8 mouse cellular contexts compared by ENCODE assay signal in the genomic region with DNA sequence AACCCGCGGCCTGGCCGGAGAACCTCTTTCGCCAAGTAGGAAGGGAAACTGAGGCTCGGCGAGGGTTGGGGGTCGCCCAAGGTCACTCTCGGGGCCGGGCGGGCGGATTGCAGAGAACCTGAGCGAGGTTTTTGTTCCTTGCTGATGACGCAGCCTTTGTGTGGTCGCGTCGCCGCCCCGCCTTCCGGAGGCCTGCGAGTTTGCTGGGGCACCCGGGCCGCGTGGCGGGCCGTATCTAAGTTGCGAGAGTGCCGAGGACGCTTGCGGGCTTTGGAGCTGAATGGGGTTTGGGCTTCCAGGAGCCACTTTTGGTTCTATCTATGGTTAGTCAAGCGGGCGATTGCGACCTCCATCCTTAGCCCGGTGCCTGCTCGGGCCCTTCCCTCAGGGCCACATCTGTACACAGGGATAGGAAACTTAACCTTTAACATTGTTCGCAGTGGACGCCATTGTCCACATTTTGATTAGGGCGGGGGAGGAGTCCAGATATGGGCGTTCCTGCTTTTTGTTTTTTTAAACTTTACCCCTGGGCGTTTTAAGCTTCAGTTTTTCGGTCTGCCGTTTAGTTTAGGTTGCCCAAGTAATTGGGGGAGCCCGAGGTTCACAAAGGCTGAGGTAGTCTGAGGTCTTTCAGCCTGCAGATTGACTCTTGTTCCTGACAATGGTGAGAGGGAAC. TPM values are rescaled to one million over a fixed set of nuclear protein-coding genes. Genes with fewer than 3 reads are reported as not detected.
DNase-seq lines count a peak whose midpoint lies in the region; ATAC-seq and TF ChIP-seq lines count a peak whose summit lies in the region.

No protein-coding gene starts in this region.

- H3K9me3 ChIP-seq in forebrain, postnatal 0 days (ENCODE audit: low read length): no peaks in the 10 kb centered on the region
- H3K9me3 ChIP-seq in hindbrain, embryonic 15.5 days: no peaks in the 10 kb centered on the region
- H3K9me3 ChIP-seq in limb, embryonic 10.5 days (replicated peaks): no peaks in the 10 kb centered on the region
- no peaks in the 10 kb centered on the region for H3K9me3 ChIP-seq in midbrain, embryonic 10.5 days (replicated peaks)

- H3K36me3 ChIP-seq in forebrain, postnatal 0 days (ENCODE audit: insufficient read depth): no peaks in the 10 kb centered on the region
- H3K36me3 ChIP-seq in hindbrain, embryonic 15.5 days: no peaks in the 10 kb centered on the region
- H3K36me3 ChIP-seq in limb, embryonic 10.5 days: peaks cover 24% of the 10 kb centered on the region
- peaks cover 25% of the 10 kb centered on the region for H3K36me3 ChIP-seq in midbrain, embryonic 10.5 days

- DNase-seq in NIH3T3 (ENCODE audit: low read depth): peak; percentile 72
- DNase-seq in c-Kit-positive CD71-positive TER-119-negative erythroid progenitor cells, embryonic 14.5 days (ENCODE audit: low read depth): peak; percentile 54
- peak; percentile 62 for DNase-seq in forebrain, postnatal 0 days
- peak; percentile 82 for DNase-seq in limb, embryonic 10.5 days (ENCODE audit: low spot score)
- DNase-seq in midbrain, embryonic 10.5 days (ENCODE audit: low spot score): peak; percentile 80
- peak; percentile 43 for DNase-seq in right cerebral cortex, postnatal 4 days
- peak; percentile 40 to 71 for DNase-seq in urinary bladder, postnatal 4 days (ENCODE audit: low spot score in 2 of 2)

- H3K4me2 ChIP-seq in forebrain, postnatal 0 days (ENCODE audit: low read depth): peak overlapping the region; percentile 61
- peak overlapping the region; percentile 86 for H3K4me2 ChIP-seq in hindbrain, embryonic 15.5 days

- peak; percentile 36 for ATAC-seq in forebrain, postnatal 0 days
- ATAC-seq in hindbrain, embryonic 15.5 days (ENCODE audit: low FRiP score, low read depth): peak; percentile 11; the same call in 1 of the 2 replicates

- no peaks in the 10 kb centered on the region for H3K27me3 ChIP-seq in forebrain, postnatal 0 days (ENCODE audit: insufficient read depth, low read length)
- no peaks in the 10 kb centered on the region for H3K27me3 ChIP-seq in hindbrain, embryonic 15.5 days
- no peaks in the 10 kb centered on the region for H3K27me3 ChIP-seq in limb, embryonic 10.5 days (ENCODE audit: low read depth, poor library complexity, severe bottlenecking)
- no peaks in the 10 kb centered on the region for H3K27me3 ChIP-seq in midbrain, embryonic 10.5 days (ENCODE audit: low read depth, poor library complexity, severe bottlenecking)

- WGBS in forebrain, postnatal 0 days: under 1% methylated on average over 42 of the region's 42 CpGs
- WGBS in hindbrain, embryonic 15.5 days: 0% methylated on average over 42 of the region's 42 CpGs
- under 1% methylated on average over 42 of the region's 42 CpGs for WGBS in limb, embryonic 10.5 days
- under 1% methylated on average over 42 of the region's 42 CpGs for WGBS in midbrain, embryonic 10.5 days

- H3K9ac ChIP-seq in forebrain, postnatal 0 days: peak overlapping the region; percentile 97
- H3K9ac ChIP-seq in hindbrain, embryonic 15.5 days: peak overlapping the region; percentile 98

- peaks cover 12% of the 10 kb centered on the region; the same call in 1 of the 2 replicates for H3K4me1 ChIP-seq in forebrain, postnatal 0 days (ENCODE audit: insufficient read depth)
- peaks cover 27% of the 10 kb centered on the region for H3K4me1 ChIP-seq in hindbrain, embryonic 15.5 days (replicated peaks)
- H3K4me1 ChIP-seq in limb, embryonic 10.5 days: peaks cover 19% of the 10 kb centered on the region
- peaks cover 21% of the 10 kb centered on the region for H3K4me1 ChIP-seq in midbrain, embryonic 10.5 days

- TF ChIP-seq CTCF in forebrain, postnatal 0 days (IDR thresholded peaks at IDR 0.05; ENCODE audit: low read depth): no peak

- H3K4me3 ChIP-seq in forebrain, postnatal 0 days (ENCODE audit: low read depth, low read length): peak overlapping the region; percentile 98
- H3K4me3 ChIP-seq in hindbrain, embryonic 15.5 days: peak overlapping the region; percentile 100
- H3K4me3 ChIP-seq in limb, embryonic 10.5 days: peak overlapping the region; percentile 97
- peak overlapping the region; percentile 89 for H3K4me3 ChIP-seq in midbrain, embryonic 10.5 days

- peak overlapping the region; percentile 97 for H3K27ac ChIP-seq in forebrain, postnatal 0 days (ENCODE audit: low read depth, low read length)
- peak overlapping the region; percentile 95 for H3K27ac ChIP-seq in hindbrain, embryonic 15.5 days (replicated peaks)
- peak overlapping the region; percentile 99 for H3K27ac ChIP-seq in limb, embryonic 10.5 days
- peak overlapping the region; percentile 97 for H3K27ac ChIP-seq in midbrain, embryonic 10.5 days (replicated peaks)

RNA-seq across cellular contexts. Expression of a gene that starts 0.8 kb away (rescaled TPM):
- 116 and 122 TPM in 2 replicates for total RNA-seq in forebrain, postnatal 0 days (2014; rRNA removed)
- polyA plus RNA-seq in forebrain, postnatal 0 days (2015; fragmentation: Nextera tagmentation; extraction: Ambion mirVana): 122 and 129 TPM in 2 replicates
- 125 and 129 TPM in 2 replicates for polyA plus RNA-seq in hindbrain, embryonic 15.5 days (2015; fragmentation: Nextera tagmentation; extraction: Ambion mirVana)
- polyA plus RNA-seq in limb, embryonic 10.5 days (2016; fragmentation: Nextera tagmentation; extraction: Ambion mirVana): 188 and 207 TPM in 2 replicates
- 196 and 197 TPM in 2 replicates for polyA plus RNA-seq in midbrain, embryonic 10.5 days (2016; fragmentation: Nextera tagmentation; extraction: Ambion mirVana)

RNA-seq across cellular contexts. Expression of a gene that starts 32.8 kb away (rescaled TPM):
- total RNA-seq in forebrain, postnatal 0 days (2014; rRNA removed): 39.9 and 44.5 TPM in 2 replicates
- polyA plus RNA-seq in forebrain, postnatal 0 days (2015; fragmentation: Nextera tagmentation; extraction: Ambion mirVana): 6.0 and 9.8 TPM in 2 replicates
- 14.0 and 15.5 TPM in 2 replicates for polyA plus RNA-seq in hindbrain, embryonic 15.5 days (2015; fragmentation: Nextera tagmentation; extraction: Ambion mirVana)
- polyA plus RNA-seq in limb, embryonic 10.5 days (2016; fragmentation: Nextera tagmentation; extraction: Ambion mirVana): 13.9 and 15.1 TPM in 2 replicates
- 12.1 and 13.9 TPM in 2 replicates for polyA plus RNA-seq in midbrain, embryonic 10.5 days (2016; fragmentation: Nextera tagmentation; extraction: Ambion mirVana)

RNA-seq across cellular contexts. Expression of a gene that starts 48.5 kb away (rescaled TPM):
- 0.08 and 0.24 TPM in 2 replicates for total RNA-seq in forebrain, postnatal 0 days (2014; rRNA removed)
- polyA plus RNA-seq in forebrain, postnatal 0 days (2015; fragmentation: Nextera tagmentation; extraction: Ambion mirVana): 0.10 and 0.23 TPM in 2 replicates
- 0.14 TPM in 1 of 2 replicates, not detected in the other for polyA plus RNA-seq in hindbrain, embryonic 15.5 days (2015; fragmentation: Nextera tagmentation; extraction: Ambion mirVana)
- not detected in 2 replicates for polyA plus RNA-seq in limb, embryonic 10.5 days (2016; fragmentation: Nextera tagmentation; extraction: Ambion mirVana)
- polyA plus RNA-seq in midbrain, embryonic 10.5 days (2016; fragmentation: Nextera tagmentation; extraction: Ambion mirVana): not detected in 2 replicates

RNA-seq across cellular contexts. Expression of a gene that starts 48.7 kb away (rescaled TPM):
- total RNA-seq in forebrain, postnatal 0 days (2014; rRNA removed): 12.2 and 14.2 TPM in 2 replicates
- polyA plus RNA-seq in forebrain, postnatal 0 days (2015; fragmentation: Nextera tagmentation; extraction: Ambion mirVana): 3.6 and 4.0 TPM in 2 replicates
- polyA plus RNA-seq in hindbrain, embryonic 15.5 days (2015; fragmentation: Nextera tagmentation; extraction: Ambion mirVana): 5.3 and 6.2 TPM in 2 replicates
- polyA plus RNA-seq in limb, embryonic 10.5 days (2016; fragmentation: Nextera tagmentation; extraction: Ambion mirVana): 0.62 and 0.76 TPM in 2 replicates
- 1.1 and 2.3 TPM in 2 replicates for polyA plus RNA-seq in midbrain, embryonic 10.5 days (2016; fragmentation: Nextera tagmentation; extraction: Ambion mirVana)

Comparison
In these comparisons a context has a peak if more than half of its experiments do, and no peak if none do; other contexts are left out.
1. Peak in every context shown above with its lines: DNase-seq, ATAC-seq, H3K4me3 ChIP-seq and H3K27ac ChIP-seq.